Mouse (Mus musculus) ES-Bruce4 (cell line): ENCODE measurements around the gene Cdt1.

ENCODE experiments used
- CTCF ChIP-seq: IDR thresholded peaks from one replicate; pipeline ENCODE4 v1.8.1; 2011; ENCODE audit warnings: low read depth, low read length
- EP300 ChIP-seq: IDR thresholded peaks from 2 replicates; pipeline ENCODE4 v1.6.1; 2011; ENCODE audit warnings: low read depth, low read length; ENCODE audit not compliant: insufficient read depth

GRCm38 (mm10) chr8:122577116-122577515 is 9.3 kb downstream of the Cdt1 start:
- no peak for TF ChIP-seq EP300
- TF ChIP-seq CTCF = no peak
